Mouse (Mus musculus) megakaryocyte-erythroid progenitor cell, adult 5-6 weeks (primary cell): Measurements from ENCODE around the gene Nop58. TPM values are rescaled to one million over a fixed set of nuclear protein-coding genes. Genes with fewer than 3 reads are reported as not detected.
A peak's percentile ranks its signal among the peaks of the same experiment; 100 is the strongest.
"Not testable (repeated sequence)": the region's sequence is repeated elsewhere in the genome, so short reads cannot be mapped to it uniquely, and the experiment has no call there.

Experiments
- ATAC-seq: replicated peaks from 2 replicates; pipeline ENCODE4 v1.8.0; 2016; ENCODE audit warnings: mild to moderate bottlenecking, inconsistent platforms; ENCODE audit not compliant: severe bottlenecking, poor library complexity, low FRiP score, low TSS enrichment
- total RNA-seq, 2 experiments: library from RNA; stranded (forward) in 1 of 2; stranded (reverse) in 1 of 2; fragments of 200-1000, 215-1000 nt in 1 of 2; fragments of >200 nt in 1 of 2; fragmentation: Nextera tagmentation in 1 of 2; gene quantifications; 2 replicates each; pipeline ENCODE4 v1.2.3; 2014 to 2017

The Nop58 gene
- total RNA-seq (2014; fragmentation: Nextera tagmentation) (255 and 369 TPM in 2 replicates), total RNA-seq (2017) (2,583 and 2,929 TPM in 2 replicates)

GRCm38 (mm10) chr1:59684819-59685755 lies at the start of gene Nop58:
Gene Nop58 (plus strand): TSS chr1:59684971.
- ATAC-seq, result peak; percentile 94

GRCm38 (mm10) chr1:59636349-59636748 lies 48.4 kb upstream of the Nop58 start:
- ATAC-seq, result peak; percentile 67

DNA sequence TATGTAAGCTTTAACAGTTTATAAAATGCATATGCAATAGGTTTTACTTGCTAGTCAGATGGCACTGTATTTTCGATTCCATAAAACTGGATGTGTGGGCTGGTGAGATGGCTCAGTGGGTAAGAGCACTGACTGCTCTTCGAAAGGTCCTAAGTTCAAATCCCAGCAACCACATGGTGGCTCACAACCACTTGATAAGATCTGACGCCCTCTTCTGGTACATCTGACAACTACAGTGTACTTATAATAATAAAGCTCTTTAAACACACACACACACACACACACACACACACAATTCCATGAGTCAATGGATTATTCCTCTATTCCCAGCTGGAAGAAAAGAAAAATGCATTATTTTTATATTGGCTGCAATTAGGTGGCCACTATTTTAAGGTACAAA lies 46.4 kb upstream of the Nop58 start:
- no peak for ATAC-seq

- no peak for ATAC-seq
Measured at GRCm38 (mm10) chr1:59642488-59642887, 42.3 kb upstream of the Nop58 start.

DNA sequence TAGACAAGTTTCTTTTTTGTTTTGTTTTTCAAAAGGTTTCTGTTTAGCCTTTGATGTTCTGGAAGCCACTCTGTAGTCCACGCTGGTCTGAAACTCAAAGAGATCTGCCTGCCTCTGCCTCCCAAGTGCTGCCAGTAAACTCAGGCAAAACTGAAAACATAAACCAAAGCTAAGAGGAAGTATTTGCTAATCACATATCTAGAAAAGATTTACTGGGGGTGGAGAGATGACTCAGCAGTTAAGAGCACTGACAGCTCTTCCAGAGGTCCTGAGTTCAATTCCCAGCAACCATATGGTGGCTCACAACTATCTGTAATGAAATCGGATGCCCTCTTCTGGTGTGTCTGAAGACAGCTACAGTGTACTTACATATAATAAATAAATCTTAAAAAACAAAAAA lies 38.3 kb upstream of the Nop58 start:
- ATAC-seq, result not testable (repeated sequence)

DNA sequence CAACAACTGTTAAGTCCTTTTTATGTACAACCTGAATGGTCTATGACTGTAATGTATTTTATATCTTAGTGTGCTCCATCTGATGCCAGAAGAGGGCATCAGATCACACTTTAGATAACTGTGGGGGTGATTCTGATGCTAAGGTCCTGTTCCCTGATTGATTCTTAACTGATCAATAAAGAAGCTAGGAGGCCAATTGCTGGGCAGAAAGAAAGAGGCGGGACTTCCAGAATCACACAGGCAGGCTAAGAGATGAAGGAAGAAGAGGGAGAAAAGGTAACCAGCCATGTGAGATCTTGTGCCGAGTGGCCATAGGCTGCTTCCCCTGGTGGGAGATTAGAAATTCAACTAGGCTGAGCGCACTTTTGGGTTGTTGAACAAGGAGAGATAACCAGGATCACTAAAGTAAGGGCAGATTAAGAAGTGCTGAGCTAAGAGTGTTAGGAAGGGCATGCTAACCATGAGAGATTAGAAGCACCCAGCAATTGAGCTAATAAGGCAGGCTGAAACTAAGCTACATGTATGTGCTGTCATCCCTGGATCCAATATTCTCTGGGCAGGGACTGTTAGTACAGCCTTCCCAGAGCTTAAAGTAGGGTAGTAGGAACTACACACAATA lies 33.5 kb upstream of the Nop58 start:
- peak; percentile 85 for ATAC-seq

- ATAC-seq, result peak; percentile 38; the same call in 1 of the 2 replicates
Measured at GRCm38 (mm10) chr1:59653243-59653911, 31.4 kb upstream of the Nop58 start.

DNA sequence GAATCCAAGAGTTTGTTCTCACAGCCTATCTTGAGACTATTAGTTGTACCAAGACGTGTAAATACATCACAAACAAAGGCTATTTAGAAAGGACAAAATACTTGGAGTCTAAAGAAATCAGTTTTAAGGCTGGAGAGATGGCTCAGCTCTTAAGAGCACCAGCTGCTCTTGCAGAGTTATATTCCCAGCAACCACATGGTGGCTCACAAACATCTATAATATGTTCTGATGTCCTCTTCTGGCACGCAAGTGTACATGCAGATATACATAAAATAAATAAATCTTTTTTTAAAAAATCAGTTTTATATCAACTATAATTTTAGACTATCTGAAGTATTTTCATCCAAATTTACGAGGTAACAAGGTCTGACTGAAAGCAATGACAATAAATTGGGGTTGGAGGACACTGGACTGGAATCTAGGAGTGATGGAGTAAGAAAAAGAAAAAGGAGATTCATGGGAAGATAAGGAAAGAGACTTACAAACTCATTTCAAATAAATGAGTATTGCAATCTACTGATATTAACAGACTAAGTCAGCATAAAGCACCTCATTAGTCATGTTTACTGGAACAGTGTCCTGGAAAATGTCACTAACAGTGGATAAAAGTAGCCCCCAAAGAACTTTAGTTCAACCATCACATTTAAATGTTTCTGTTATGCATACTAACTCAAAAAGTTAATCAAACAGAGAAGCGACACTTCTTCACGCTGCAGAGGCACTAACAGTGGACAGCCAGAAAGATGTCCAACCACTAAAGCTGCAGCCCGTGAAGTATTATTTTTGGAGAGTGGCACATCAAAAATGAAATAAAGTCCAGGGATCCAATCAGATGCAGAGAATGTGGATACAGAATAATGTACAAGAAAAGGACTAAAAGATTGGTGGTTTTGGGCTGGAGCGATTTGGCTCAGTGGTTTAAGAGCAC lies 28.3 kb upstream of the Nop58 start:
- no peak for ATAC-seq

DNA sequence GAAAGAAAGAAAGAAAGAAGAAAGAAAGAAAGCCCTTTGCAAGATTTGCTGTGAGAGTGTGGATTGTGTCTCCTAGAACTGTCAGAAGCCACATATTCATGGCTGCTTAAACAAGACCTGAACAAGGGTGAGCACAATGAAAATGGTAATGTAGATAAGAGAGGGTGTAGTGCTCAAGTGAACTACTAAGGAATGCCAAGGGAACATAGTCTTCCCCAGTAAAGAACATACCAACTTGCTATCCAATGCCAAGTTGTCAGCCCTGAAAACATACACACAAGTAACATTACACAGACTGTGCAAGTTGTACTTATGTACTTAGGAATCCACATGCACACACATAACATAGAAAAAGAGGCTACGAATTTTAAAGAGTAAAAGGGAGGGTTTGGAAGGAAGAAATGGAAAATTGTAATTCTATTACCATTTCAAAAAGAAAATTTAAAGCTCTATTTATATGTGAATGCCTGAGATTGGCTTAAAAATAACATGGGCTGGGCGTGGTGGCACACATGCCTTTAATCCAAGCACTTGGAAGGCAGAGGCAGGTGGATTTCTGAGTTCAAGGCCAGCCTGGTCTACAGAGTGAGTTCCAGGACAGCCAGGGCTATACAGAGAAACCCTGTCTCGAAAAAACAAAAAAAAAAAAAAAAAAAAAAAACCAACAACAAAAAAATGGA lies 21.2 kb upstream of the Nop58 start:
- no peak for ATAC-seq

DNA sequence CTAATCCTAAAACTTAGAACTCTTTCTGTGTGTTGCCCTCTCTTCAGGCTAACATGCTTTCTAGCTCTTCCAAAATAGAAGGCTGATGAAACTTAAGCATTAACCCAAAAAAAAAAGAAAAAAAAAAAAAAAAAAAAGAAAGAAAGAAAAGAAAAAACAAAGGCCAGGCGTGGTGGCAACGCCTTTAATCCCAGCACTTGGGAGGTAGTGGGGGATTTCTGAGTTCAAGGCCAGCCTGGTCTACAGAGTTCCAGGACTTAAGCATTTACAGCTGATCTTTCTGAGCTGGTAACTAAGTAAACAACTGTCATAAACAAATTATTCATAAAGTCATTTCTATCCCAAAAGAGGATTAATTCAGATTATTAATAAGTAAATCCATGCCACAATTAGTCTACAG lies 15.9 kb upstream of the Nop58 start:
- ATAC-seq, result no peak

DNA sequence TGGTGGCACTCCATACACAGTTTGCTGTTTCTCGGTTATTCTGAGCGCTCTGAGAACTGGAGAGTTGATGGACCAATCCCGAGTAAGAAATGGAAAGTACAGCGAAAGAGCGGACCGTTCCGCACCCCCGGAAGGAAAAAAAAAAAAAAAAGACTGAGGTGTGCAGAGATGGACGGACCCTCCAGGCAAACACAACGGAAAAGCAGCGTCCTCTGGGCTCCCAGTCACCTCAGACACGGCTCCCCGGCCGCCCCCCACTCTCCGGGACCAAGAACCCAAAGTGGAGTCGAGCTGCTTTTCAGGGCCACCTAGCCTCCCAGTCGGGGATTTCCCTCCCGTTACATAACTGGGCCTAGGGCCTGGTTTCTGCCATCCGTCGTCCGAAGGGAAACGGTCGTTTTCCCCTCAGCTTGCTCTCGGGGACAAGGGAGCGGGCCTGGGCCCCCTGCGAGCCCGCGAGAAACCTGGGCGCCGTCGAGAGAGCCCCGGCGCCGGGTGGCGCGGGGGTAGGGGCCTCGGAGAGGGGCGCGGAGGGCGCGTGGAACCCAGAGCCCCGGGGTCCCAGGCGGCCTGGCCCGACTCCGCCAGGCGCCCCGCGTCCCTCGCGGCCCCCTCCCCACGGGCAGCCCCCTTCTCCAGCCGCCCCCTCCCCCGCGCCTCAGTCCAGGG lies 14.7 kb upstream of the Nop58 start:
- ATAC-seq, result peak; percentile 41; the same call in 1 of the 2 replicates

DNA sequence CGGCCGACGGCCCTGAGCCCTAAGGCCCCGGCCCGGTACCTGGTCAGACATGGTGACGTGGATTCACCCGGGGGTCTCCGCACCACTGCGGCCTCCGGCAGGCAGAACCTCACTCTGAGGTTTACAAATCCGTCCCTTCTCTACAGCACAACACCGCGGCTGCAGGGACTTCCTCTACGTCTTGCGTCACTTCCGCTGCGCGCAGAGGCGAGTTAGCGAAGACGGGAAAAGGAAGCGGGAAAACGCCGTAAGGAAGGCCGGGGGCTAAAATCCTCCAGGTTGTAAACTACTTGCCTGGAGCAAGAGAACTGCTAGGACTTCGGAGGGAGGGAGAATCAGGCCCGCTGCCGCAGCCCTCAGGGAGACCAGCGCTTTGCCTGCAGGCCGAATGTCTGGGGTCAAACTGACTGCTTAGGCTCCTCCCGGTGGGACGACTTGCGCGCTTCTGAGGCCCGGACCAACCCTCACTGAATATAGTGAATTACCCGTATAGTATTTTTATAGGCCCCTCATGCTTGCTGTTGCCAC lies 14.1 kb upstream of the Nop58 start, which contains the start of gene Sumo1:
TSS of gene Sumo1 (minus strand) at position 194 of the 528 bp plus-strand sequence.
- ATAC-seq, result peak; percentile 95

GRCm38 (mm10) chr1:59673661-59674060 lies 11.1 kb upstream of the Nop58 start:
- ATAC-seq, result no peak

DNA sequence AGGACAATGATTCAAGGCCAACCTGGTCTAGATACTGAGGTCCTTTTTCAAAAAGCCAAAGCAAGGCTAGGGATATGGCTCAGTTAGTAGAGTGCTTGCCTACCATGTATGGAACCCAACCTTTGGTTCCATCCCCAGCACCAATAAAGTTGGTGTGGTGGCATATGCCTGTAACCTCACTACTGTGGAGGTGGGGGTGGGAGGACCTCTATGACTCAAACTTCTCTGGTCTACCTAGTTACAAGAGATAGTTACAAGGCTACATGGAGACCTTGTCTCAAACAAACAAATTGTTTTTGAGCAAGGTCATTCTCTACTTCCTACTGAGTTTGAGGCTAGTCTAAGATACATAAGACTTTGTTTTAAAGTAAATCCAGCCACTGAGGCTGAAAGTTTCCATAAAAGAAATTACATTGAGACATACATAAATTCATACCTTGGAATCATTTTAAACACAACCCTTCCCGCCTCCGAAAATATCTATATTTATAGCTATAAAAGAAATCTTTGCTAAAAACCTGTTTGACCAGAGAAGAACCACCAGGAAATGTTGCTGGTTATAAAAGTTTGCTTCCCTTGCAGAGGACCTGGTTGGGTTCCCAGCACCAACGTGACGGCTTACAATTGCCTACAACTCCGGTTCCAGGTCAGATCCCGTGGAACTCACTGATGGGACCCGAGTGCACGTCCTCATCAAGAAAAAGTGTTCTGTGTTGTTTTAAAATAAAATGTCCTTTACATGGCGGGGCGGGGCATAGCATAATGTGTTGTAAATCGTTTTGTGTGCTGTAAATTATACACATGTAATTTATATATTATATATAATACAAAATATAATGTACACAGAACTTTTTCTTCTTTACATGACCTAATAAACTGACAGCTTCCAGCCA lies 599 bp upstream of the Nop58 start:
- no peak for ATAC-seq

- no peak for ATAC-seq
Measured at GRCm38 (mm10) chr1:59687493-59687892, 2.7 kb downstream of the Nop58 start.

GRCm38 (mm10) chr1:59690467-59690866 lies 5.7 kb downstream of the Nop58 start:
- ATAC-seq, result no peak

- ATAC-seq, result no peak
Measured at GRCm38 (mm10) chr1:59697751-59698150, 13.0 kb downstream of the Nop58 start.
